Mouse (Mus musculus): Measurements from ENCODE around the gene Fgf14. TPM values are rescaled to one million over a fixed set of nuclear protein-coding genes. Genes with fewer than 3 reads are reported as not detected.
A peak's percentile ranks its signal among the peaks of the same experiment; 100 is the strongest.
"Not testable (repeated sequence)": the region's sequence is repeated elsewhere in the genome, so short reads cannot be mapped to it uniquely, and the experiment has no call there.

Fgf14 gene
- polyA plus RNA-seq, 1 experiment from 2014 or later, result 13.0 TPM

DNA sequence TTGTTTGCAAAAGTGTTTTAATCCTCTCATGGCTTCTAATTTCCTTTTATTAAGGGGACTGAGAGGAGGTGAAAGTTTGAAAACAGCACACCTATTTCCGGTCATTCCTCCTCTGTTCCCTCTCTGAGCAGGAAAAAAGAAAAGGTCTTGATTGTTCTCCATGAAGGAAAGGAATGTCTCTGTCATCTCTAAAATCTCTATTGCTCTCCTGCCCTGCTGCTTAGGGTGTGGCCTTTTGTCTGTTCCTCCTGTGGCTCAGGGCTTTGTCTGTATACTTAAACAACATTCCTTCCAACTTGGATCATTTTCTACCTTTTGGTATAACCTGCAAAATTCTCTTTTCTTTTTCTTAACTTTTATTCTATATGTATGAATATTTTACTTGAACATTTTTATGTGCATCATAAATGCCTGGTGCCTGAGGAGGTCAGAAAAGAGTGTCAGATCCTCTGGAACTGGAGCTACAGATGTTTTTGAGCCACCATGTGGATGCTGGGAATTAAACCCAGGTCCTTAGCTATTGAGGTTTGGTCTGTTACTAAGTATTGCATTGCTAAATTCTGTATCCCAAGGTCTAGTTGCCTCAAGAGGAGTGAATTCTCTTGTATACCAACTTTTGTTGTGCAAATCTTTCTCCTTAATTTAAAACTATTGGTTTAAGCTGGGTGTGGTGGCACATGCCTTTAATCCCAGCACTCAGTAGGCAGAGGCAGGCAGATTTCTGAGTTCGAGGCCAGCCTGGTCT, 230.7 kb downstream of the Fgf14 start:
- H3K4me1 ChIP-seq, result no peaks in the 10 kb centered on the region
- no peak overlapping the region for H3K9ac ChIP-seq
- no peak overlapping the region for H3K4me3 ChIP-seq (replicated peaks)
- WGBS, result 80% methylated on average over 2 of the region's 2 CpGs
- ATAC-seq (ENCODE audit: low FRiP score), result no peak
- H3K4me2 ChIP-seq, result no peak overlapping the region
- no peaks in the 10 kb centered on the region for H3K27me3 ChIP-seq
- no peaks in the 10 kb centered on the region for H3K36me3 ChIP-seq (replicated peaks)
- no peak overlapping the region for H3K27ac ChIP-seq
- H3K9me3 ChIP-seq, result no peaks in the 10 kb centered on the region

DNA sequence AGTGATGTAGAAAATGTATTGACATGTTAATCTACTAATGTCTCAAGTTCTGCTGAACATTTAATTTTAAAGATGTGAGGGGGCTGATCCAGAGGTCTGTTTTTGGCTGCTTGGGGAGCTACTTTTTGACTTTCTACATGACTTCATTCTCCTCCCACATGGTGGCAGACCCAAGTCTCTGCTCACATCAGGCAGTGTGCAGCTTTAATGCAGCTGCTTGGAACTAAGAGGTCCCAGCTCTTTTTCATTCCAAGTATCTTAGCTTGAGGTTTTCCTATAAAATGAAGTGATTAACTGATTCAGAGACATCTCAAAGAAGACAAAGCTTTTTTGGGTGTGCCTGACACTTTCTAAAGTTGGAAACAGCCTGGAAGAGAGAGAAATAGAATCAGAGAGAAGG, 232.1 kb downstream of the Fgf14 start:
- Histone ChIP-seq H3K27ac (no peak overlapping the region), H3K4me1 (no peaks in the 10 kb centered on the region), H3K4me3 (replicated peaks) (no peak overlapping the region), H3K9ac (no peak overlapping the region), H3K27me3 (no peaks in the 10 kb centered on the region), H3K4me2 (no peak overlapping the region), H3K9me3 (no peaks in the 10 kb centered on the region), H3K36me3 (replicated peaks) (no peaks in the 10 kb centered on the region)
- ATAC-seq (ENCODE audit: low FRiP score), result no peak

DNA sequence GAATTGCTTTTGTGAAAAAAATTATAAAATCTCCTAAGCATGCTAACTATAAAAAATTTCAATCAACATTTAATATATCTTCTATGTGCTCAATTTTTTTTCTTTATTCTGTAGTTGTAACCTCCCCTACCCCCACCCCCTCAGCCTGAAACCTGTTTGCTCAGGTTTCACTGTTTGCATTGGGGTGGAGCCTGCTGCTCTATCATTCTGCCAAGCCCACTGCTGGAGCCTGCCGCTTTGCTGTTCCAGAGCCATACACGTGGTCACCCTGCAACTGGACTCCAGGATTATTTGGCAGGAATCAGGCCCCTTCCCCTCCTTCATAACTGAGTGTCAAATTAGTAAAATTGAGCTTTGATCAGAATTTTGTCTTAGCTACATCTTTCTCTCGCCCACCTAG, 237.6 kb downstream of the Fgf14 start:
- not testable (repeated sequence) for H3K4me3 ChIP-seq (replicated peaks); H3K9ac ChIP-seq; ATAC-seq (ENCODE audit: low FRiP score); H3K27ac ChIP-seq; H3K36me3 ChIP-seq (replicated peaks); H3K27me3 ChIP-seq; H3K4me2 ChIP-seq; H3K9me3 ChIP-seq; H3K4me1 ChIP-seq
- 38% methylated on average over 3 of the region's 3 CpGs for WGBS

DNA sequence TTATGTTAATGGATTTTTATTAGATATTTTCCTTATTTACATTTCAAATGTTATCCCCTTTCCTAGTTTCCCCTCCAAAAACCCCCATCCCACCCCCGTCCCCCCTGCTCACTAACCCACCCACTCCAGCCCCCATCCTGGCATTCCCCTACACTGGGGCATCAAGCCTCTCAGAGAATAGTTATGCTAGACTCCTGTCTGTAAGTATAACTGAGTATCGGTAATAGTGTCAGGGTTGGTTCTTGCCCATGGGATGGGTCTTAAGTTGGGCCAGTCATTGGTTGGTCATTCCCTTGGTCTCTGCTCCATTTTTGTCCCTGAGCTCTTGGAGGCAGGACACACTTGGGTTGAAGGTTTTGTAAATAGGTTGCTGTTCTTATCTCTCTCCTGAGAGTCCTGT, 265.0 kb downstream of the Fgf14 start:
- Histone ChIP-seq H3K27me3 (no peaks in the 10 kb centered on the region), H3K4me3 (replicated peaks) (no peak overlapping the region), H3K27ac (no peak overlapping the region), H3K36me3 (replicated peaks) (no peaks in the 10 kb centered on the region), H3K4me1 (no peaks in the 10 kb centered on the region), H3K9ac (no peak overlapping the region), H3K9me3 (no peaks in the 10 kb centered on the region), H3K4me2 (no peak overlapping the region)
- ATAC-seq (ENCODE audit: low FRiP score), result no peak
- 94% methylated on average over 2 of the region's 2 CpGs for WGBS

DNA sequence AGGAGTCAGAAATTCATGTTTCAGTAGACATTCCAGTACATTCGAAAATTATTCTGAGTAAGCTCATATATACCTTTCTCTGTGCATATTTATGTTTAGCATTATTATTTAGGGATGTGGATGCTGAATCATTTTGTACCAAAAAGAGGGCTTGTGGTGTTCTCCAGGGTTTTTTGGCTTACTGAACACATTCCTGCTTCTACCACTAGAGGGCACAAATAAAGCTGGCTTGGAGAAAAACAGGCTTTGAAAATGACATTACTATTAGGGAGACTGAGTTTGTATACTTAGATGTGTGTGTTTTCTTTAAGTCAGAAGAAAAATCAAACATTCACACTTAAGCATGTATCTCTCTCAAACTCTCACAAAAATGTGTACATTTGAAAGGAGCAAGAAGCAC, 266.0 kb downstream of the Fgf14 start:
- no peak overlapping the region for H3K4me3 ChIP-seq (replicated peaks)
- no peaks in the 10 kb centered on the region for H3K36me3 ChIP-seq (replicated peaks)
- H3K27me3 ChIP-seq, result no peaks in the 10 kb centered on the region
- peak; percentile 63 for ATAC-seq (ENCODE audit: low FRiP score)
- H3K9me3 ChIP-seq, result no peaks in the 10 kb centered on the region
- no peaks in the 10 kb centered on the region for H3K4me1 ChIP-seq
- no peak overlapping the region for H3K4me2 ChIP-seq
- 0% methylated on average over 1 of the region's 1 CpGs for WGBS
- H3K9ac ChIP-seq, result no peak overlapping the region
- no peak overlapping the region for H3K27ac ChIP-seq

DNA sequence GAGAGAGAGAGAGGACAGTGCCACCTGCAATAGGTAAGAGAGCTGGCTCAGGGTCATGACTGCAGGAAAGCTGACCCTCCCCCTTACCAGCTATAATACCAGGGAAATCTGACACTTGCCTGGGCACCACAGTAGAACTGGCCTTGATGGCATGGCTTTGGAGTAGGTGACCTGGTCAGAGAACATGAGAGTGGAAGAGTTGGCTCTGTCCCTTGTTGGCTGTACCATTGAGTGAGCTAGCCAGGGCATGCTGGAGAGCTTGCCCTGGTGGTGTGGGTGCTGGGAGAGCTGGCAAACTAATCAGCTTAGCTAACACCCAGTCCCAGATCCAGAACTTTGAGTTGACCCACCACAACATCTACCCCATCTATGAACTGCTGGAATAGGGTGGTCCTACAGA, 348.5 kb downstream of the Fgf14 start:
- no peak overlapping the region for H3K4me3 ChIP-seq (replicated peaks)
- no peak for ATAC-seq (ENCODE audit: low FRiP score)
- H3K27me3 ChIP-seq, result no peaks in the 10 kb centered on the region
- H3K4me1 ChIP-seq, result no peaks in the 10 kb centered on the region
- no peaks in the 10 kb centered on the region for H3K9me3 ChIP-seq
- H3K27ac ChIP-seq, result no peak overlapping the region
- no peak overlapping the region for H3K9ac ChIP-seq
- no peaks in the 10 kb centered on the region for H3K36me3 ChIP-seq (replicated peaks)
- no peak overlapping the region for H3K4me2 ChIP-seq

DNA sequence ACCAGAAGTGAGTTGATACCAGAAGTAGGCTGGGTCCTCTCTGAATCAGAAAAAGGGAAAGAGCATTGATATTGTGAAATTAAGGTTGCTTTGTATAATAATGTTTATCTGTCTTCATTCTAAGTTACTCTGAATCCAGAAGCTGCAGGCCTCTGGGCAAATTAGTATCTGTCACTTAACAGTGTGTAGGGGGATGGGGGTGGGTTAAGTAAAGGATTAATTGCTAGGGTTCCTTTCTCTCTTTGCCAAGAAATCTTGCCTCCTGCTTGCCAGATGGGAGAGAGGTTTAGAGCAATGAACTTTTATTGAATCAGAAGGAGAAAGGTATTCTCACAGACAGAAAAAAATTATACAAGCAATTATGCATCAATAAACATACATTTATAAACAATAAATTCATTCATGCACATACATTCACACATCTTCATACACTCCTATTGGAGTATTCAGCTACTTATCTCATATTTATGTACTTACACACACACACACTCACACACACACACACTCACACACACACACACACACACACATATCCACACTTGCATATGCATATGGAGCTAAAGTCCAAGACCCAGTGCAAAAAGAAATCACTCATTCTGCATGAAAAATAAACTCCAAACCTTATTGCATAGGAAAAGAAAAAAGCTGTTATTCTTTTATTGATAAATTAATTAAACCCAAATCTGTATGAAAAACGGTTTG, 357.8 kb downstream of the Fgf14 start:
- Histone ChIP-seq H3K27ac (no peak overlapping the region), H3K4me2 (no peak overlapping the region), H3K4me3 (replicated peaks) (no peak overlapping the region), H3K4me1 (no peaks in the 10 kb centered on the region), H3K9ac (no peak overlapping the region), H3K27me3 (no peaks in the 10 kb centered on the region), H3K9me3 (no peaks in the 10 kb centered on the region), H3K36me3 (replicated peaks) (no peaks in the 10 kb centered on the region)
- WGBS, result 64% methylated on average over 1 of the region's 1 CpGs
- peak; percentile 72; the same call in 1 of the 2 replicates for ATAC-seq (ENCODE audit: low FRiP score)

DNA sequence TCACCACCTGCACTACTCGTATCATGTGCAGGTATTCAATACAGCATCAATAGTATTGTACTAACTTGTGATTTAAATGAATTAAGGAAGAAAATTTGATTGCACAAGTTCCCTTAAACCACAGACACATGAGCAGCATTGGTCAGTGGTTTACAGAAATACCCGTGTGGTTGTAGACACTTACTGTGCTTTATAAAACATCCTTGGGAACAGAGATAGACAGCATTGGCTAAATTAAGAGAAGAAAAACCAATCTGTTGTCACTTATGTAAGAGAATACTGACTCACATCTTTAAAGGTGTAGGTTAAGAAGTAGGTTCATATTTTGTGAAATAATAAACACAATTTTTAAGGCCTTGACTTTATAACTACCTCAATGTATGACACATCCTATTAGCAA, 361.4 kb downstream of the Fgf14 start:
- no peak overlapping the region for H3K4me2 ChIP-seq
- no peak for ATAC-seq (ENCODE audit: low FRiP score)
- H3K36me3 ChIP-seq (replicated peaks), result no peaks in the 10 kb centered on the region
- no peaks in the 10 kb centered on the region for H3K9me3 ChIP-seq
- 81% methylated on average over 2 of the region's 2 CpGs for WGBS
- H3K4me3 ChIP-seq (replicated peaks), result no peak overlapping the region
- H3K9ac ChIP-seq, result no peak overlapping the region
- no peak overlapping the region for H3K27ac ChIP-seq
- H3K4me1 ChIP-seq, result no peaks in the 10 kb centered on the region
- no peaks in the 10 kb centered on the region for H3K27me3 ChIP-seq

DNA sequence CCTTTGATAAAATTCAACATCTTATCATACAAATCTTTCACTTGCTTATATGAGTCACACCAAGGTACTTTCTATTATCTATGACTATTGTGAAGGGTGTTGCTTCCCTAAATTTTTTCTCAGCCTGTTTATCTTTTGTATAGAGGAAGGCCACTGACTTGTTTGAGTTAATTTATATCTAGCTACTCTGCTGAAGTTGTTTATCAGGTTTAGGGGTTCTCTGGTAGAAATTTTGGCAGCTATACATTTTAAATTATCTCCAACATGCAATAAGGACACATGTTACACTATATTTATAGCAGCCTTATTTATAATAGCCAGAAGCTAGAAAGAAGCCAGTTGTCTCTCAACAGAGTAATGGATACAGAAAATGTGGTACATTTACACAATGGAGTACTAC, 389.9 kb downstream of the Fgf14 start:
- no peaks in the 10 kb centered on the region for H3K27me3 ChIP-seq
- no peaks in the 10 kb centered on the region for H3K36me3 ChIP-seq (replicated peaks)
- H3K27ac ChIP-seq, result no peak overlapping the region
- no peak for ATAC-seq (ENCODE audit: low FRiP score)
- no peak overlapping the region for H3K4me3 ChIP-seq (replicated peaks)
- no peaks in the 10 kb centered on the region for H3K9me3 ChIP-seq
- no peak overlapping the region for H3K4me2 ChIP-seq
- no peak overlapping the region for H3K9ac ChIP-seq
- no peaks in the 10 kb centered on the region for H3K4me1 ChIP-seq

DNA sequence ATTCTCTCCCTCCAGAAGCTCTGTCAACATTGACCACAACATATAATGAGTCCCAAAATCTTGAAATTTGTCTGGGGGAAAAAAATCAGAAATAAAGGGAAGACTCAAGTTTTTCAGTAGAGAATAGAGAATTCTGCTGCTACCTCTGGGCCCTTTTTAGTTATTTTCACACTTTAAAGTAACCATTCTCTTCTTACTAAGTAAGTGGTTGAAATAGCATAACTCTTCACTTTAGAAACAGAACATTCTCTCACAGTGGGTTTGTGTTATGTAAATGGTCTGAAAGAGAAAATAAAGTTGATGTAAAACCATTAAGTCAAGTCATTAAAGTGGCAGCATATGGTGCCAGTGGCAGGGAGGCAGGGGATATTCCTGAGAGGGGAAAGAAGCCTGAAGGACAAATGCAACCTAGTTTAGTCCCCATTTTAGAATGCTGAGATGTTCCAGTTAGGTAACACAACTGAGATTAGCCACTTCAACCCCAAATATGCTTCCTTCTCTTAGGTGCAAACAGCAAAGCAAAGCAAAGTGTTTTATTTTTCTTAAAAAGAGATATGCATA, 398.5 kb downstream of the Fgf14 start:
- no peaks in the 10 kb centered on the region for H3K9me3 ChIP-seq

DNA sequence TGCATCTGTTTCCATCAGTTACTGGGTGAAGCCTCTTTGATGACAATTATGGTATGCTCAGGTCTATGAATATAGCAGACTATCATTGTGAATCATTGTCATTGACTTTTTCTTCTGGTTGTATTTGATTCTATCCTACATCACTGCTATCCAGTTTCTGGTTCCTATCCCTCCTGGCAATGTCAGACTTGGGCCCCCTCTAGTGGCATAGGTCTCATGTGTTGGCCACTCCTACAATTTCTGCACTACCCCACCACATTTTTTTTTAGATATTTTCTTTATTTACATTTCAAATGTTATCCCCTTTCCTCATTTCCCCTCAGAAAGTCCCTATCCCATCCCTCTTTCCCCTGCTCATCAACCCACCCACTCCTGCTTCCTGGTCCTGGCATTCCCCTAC, 409.9 kb downstream of the Fgf14 start:
- Histone ChIP-seq H3K27me3 (no peaks in the 10 kb centered on the region), H3K36me3 (replicated peaks) (no peaks in the 10 kb centered on the region), H3K4me3 (replicated peaks) (no peak overlapping the region), H3K27ac (no peak overlapping the region), H3K4me2 (no peak overlapping the region), H3K4me1 (no peaks in the 10 kb centered on the region), H3K9me3 (no peaks in the 10 kb centered on the region), H3K9ac (no peak overlapping the region)
- no peak for ATAC-seq (ENCODE audit: low FRiP score)

More for the DNA sequence above, 398.5 kb downstream of the Fgf14 start:
- ATAC-seq (ENCODE audit: low FRiP score), result no peak
- H3K9ac ChIP-seq, result no peak overlapping the region
- H3K27me3 ChIP-seq, result no peaks in the 10 kb centered on the region
- H3K4me1 ChIP-seq, result no peaks in the 10 kb centered on the region
- H3K27ac ChIP-seq, result no peak overlapping the region
- no peak overlapping the region for H3K4me2 ChIP-seq
- no peaks in the 10 kb centered on the region for H3K36me3 ChIP-seq (replicated peaks)
- H3K4me3 ChIP-seq (replicated peaks), result no peak overlapping the region

DNA sequence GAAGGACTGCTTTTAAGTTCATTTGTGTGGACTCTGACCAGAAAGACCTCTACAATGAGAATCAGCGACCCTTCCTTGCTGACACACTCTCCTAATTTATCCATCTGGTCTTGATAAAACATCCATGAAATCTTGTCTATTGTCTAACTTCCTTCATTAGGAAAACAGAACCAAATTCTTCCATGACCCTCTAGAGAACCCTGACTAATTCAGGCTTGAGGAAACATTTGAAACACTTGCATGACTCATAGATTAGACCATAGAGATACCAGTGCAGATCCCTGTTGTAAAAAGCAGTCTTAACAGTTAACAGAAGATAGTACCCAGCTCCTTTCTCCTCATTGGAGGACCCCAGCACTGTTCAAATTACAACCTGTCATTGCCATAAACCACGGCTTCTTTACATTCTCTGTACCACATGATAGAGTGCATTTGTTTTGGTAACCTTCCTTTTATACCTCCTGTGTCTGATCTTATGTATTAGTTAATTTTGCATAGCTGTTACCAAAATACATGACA, 412.3 kb downstream of the Fgf14 start:
- Histone ChIP-seq H3K4me3 (replicated peaks) (no peak overlapping the region), H3K27ac (no peak overlapping the region), H3K4me1 (no peaks in the 10 kb centered on the region), H3K4me2 (no peak overlapping the region), H3K9ac (no peak overlapping the region), H3K36me3 (replicated peaks) (no peaks in the 10 kb centered on the region), H3K9me3 (no peaks in the 10 kb centered on the region), H3K27me3 (no peaks in the 10 kb centered on the region)
- ATAC-seq (ENCODE audit: low FRiP score), result no peak; the same call in 1 of the 2 replicates
- 64% methylated on average over 2 of the region's 2 CpGs for WGBS

DNA sequence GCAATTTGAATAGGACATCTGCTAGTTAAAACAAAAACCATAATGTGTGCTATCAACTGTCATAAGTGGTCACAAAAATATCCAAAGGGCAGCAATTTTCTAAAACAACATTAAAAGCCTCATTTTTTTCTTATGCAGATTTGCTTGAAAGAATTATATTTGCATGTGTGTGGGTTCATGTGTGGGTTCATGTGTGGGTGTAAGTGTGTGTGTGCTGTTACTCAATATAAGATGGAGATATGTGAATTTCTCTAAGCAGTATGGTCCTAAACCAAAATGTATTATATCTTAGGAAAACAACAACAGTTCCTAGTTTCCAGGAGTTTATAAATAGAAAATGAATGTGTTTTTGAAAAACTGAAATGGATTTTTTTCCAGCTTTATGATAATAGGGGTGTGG, 413.7 kb downstream of the Fgf14 start:
- Histone ChIP-seq H3K9me3 (no peaks in the 10 kb centered on the region), H3K4me2 (no peak overlapping the region), H3K27me3 (no peaks in the 10 kb centered on the region), H3K36me3 (replicated peaks) (no peaks in the 10 kb centered on the region), H3K27ac (no peak overlapping the region), H3K9ac (no peak overlapping the region), H3K4me1 (no peaks in the 10 kb centered on the region), H3K4me3 (replicated peaks) (no peak overlapping the region)
- ATAC-seq (ENCODE audit: low FRiP score), result no peak
